Mouse (Mus musculus) midbrain, embryonic 16.5 days (tissue): ENCODE measurements around the gene Fam207a. TPM values are rescaled to one million over a fixed set of nuclear protein-coding genes. Genes with fewer than 3 reads are reported as not detected.

ENCODE experiments used
- ATAC-seq: fragments of 200-750 bp; cut with Nextera tagmentation; 2 replicates; pipeline ENCODE4 v1.8.0; 2017; ENCODE audit warnings: moderate TSS enrichment
- H3K27ac ChIP-seq: fragments of 300-500 bp; sonication (generic); 2 replicates; pipeline ENCODE4 v1.5.1; 2014; ENCODE audit warnings: mild to moderate bottlenecking, low read length, mixed read lengths
- H3K27me3 ChIP-seq: fragments of 300-500 bp; sonication (generic); 2 replicates; pipeline ENCODE4 v1.6.1; 2014; ENCODE audit warnings: low read depth, low read length, mixed read lengths; ENCODE audit not compliant: control insufficient read depth, insufficient read depth
- H3K36me3 ChIP-seq: fragments of 300-500 bp; sonication (generic); 2 replicates; pipeline ENCODE4 v1.6.1; 2014; ENCODE audit warnings: mild to moderate bottlenecking, low read length, moderate library complexity, mixed read lengths; ENCODE audit not compliant: control insufficient read depth, insufficient read depth
- H3K4me1 ChIP-seq: fragments of 300-500 bp; sonication (generic); 2 replicates; pipeline ENCODE4 v1.6.1; 2014; ENCODE audit warnings: mild to moderate bottlenecking, low read length, mixed read lengths; ENCODE audit not compliant: control insufficient read depth, insufficient read depth
- H3K4me2 ChIP-seq: fragments of 300-500 bp; sonication (generic); 2 replicates; pipeline ENCODE4 v1.6.1; 2014; ENCODE audit warnings: mild to moderate bottlenecking, low read length, mixed read lengths
- H3K4me3 ChIP-seq: fragments of 300-500 bp; sonication (generic); 2 replicates; pipeline ENCODE4 v1.5.1; 2014; ENCODE audit warnings: low read depth, mild to moderate bottlenecking, low read length, moderate library complexity, mixed read lengths
- H3K9ac ChIP-seq: fragments of 300-500 bp; sonication (generic); 2 replicates; pipeline ENCODE4 v1.6.1; 2014; ENCODE audit warnings: low read depth, low read length, mixed read lengths
- H3K9me3 ChIP-seq: fragments of 300-500 bp; sonication (generic); replicated peaks from 2 replicates; pipeline ENCODE4 v1.6.1; 2014; ENCODE audit warnings: mild to moderate bottlenecking, low read length, mixed read lengths; ENCODE audit not compliant: control insufficient read depth, poor library complexity, severe bottlenecking
- WGBS: fragments of 180-500 bp; shearing (Covaris S2); extraction: QIAGEN DNeasy Blood & Tissue Kit; methylation state at CpG from one replicate; pipeline ENCODE4 v1.1.7; 2014; 5-methylcytosine and 5-hydroxymethylcytosine counted together
- polyA plus RNA-seq: library from polyadenylated mRNA; unstranded; fragments of >200 nt; fragmentation: Nextera tagmentation; extraction: Ambion mirVana; gene quantifications from 2 replicates; pipeline ENCODE4 v1.2.1, GENCODE M21; 2015

Gene Fam207a
- polyA plus RNA-seq, 1 experiment from 2014 or later, result 40.5 TPM

- Histone ChIP-seq H3K4me1 (no peaks in the 10 kb centered on the region), H3K27ac (no peak overlapping the region), H3K36me3 (no peaks in the 10 kb centered on the region), H3K9me3 (no peaks in the 10 kb centered on the region), H3K9ac (no peak overlapping the region), H3K4me3 (no peak overlapping the region), H3K4me2 (no peak overlapping the region), H3K27me3 (no peaks in the 10 kb centered on the region)
- 88% methylated on average over 11 of the region's 11 CpGs for WGBS
- ATAC-seq, result no peak
Observed at GRCm38 (mm10) chr10:77537215-77538209, 21.9 kb upstream of the Fam207a start.

- no peak for ATAC-seq
- no peak overlapping the region for H3K4me2 ChIP-seq
- H3K9ac ChIP-seq, result no peak overlapping the region
- H3K36me3 ChIP-seq, result no peaks in the 10 kb centered on the region
- no peak overlapping the region for H3K27ac ChIP-seq
- H3K4me1 ChIP-seq, result no peaks in the 10 kb centered on the region
- H3K9me3 ChIP-seq, result no peaks in the 10 kb centered on the region
- no peaks in the 10 kb centered on the region for H3K27me3 ChIP-seq
- WGBS, result 81% methylated on average over 8 of the region's 8 CpGs
- no peak overlapping the region for H3K4me3 ChIP-seq
Observed at GRCm38 (mm10) chr10:77536727-77537126, 21.1 kb upstream of the Fam207a start.

GRCm38 (mm10) chr10:77532020-77532413 lies 16.4 kb upstream of the Fam207a start:
- H3K36me3 ChIP-seq, result no peaks in the 10 kb centered on the region
- H3K27me3 ChIP-seq, result no peaks in the 10 kb centered on the region
- H3K4me2 ChIP-seq, result no peak overlapping the region
- no peaks in the 10 kb centered on the region for H3K9me3 ChIP-seq
- ATAC-seq, result no peak
- H3K9ac ChIP-seq, result no peak overlapping the region
- H3K4me3 ChIP-seq, result no peak overlapping the region
- H3K27ac ChIP-seq, result no peak overlapping the region
- WGBS, result 76% methylated on average over 1 of the region's 1 CpGs
- no peaks in the 10 kb centered on the region for H3K4me1 ChIP-seq

GRCm38 (mm10) chr10:77531026-77532019 lies 15.7 kb upstream of the Fam207a start:
- WGBS, result 89% methylated on average over 6 of the region's 6 CpGs
- H3K9me3 ChIP-seq, result no peaks in the 10 kb centered on the region
- H3K4me3 ChIP-seq, result no peak overlapping the region
- no peak for ATAC-seq
- H3K4me1 ChIP-seq, result no peaks in the 10 kb centered on the region
- no peak overlapping the region for H3K9ac ChIP-seq
- H3K4me2 ChIP-seq, result no peak overlapping the region
- no peaks in the 10 kb centered on the region for H3K27me3 ChIP-seq
- H3K36me3 ChIP-seq, result no peaks in the 10 kb centered on the region
- no peak overlapping the region for H3K27ac ChIP-seq

- Histone ChIP-seq H3K9me3 (no peaks in the 10 kb centered on the region), H3K27me3 (no peaks in the 10 kb centered on the region), H3K36me3 (no peaks in the 10 kb centered on the region), H3K27ac (no peak within 1 kb of the TSS), H3K9ac (no peak within 1 kb of the TSS), H3K4me1 (no peaks in the 10 kb centered on the region), H3K4me2 (no peak within 1 kb of the TSS), H3K4me3 (no peak within 1 kb of the TSS)
- no peak for ATAC-seq
- 75% methylated on average over 9 of the region's 9 CpGs for WGBS
Observed at GRCm38 (mm10) chr10:77530140-77530539, 14.6 kb upstream of the Fam207a start, which contains the start of gene Itgb2. TSS of gene Itgb2 (plus strand) at chr10:77530252.

GRCm38 (mm10) chr10:77528634-77529033 lies 13.0 kb upstream of the Fam207a start:
- WGBS, result 88% methylated on average over 6 of the region's 6 CpGs
- Histone ChIP-seq H3K4me3 (no peak overlapping the region), H3K9me3 (no peaks in the 10 kb centered on the region), H3K4me2 (no peak overlapping the region), H3K27ac (no peak overlapping the region), H3K27me3 (no peaks in the 10 kb centered on the region), H3K9ac (no peak overlapping the region), H3K36me3 (no peaks in the 10 kb centered on the region), H3K4me1 (no peaks in the 10 kb centered on the region)
- no peak for ATAC-seq

GRCm38 (mm10) chr10:77526488-77526887 lies 10.9 kb upstream of the Fam207a start:
- no peak overlapping the region for H3K9ac ChIP-seq
- no peak overlapping the region for H3K4me2 ChIP-seq
- H3K36me3 ChIP-seq, result no peaks in the 10 kb centered on the region
- WGBS, result 80% methylated on average over 2 of the region's 2 CpGs
- no peaks in the 10 kb centered on the region for H3K9me3 ChIP-seq
- peaks cover 3% of the 10 kb centered on the region; the same call in 1 of the 2 replicates for H3K4me1 ChIP-seq
- no peak overlapping the region for H3K4me3 ChIP-seq
- no peaks in the 10 kb centered on the region for H3K27me3 ChIP-seq
- no peak overlapping the region for H3K27ac ChIP-seq
- no peak for ATAC-seq

GRCm38 (mm10) chr10:77523321-77523720 lies 7.7 kb upstream of the Fam207a start:
- H3K9ac ChIP-seq, result no peak overlapping the region
- no peak overlapping the region for H3K4me2 ChIP-seq
- H3K4me1 ChIP-seq, result peaks cover 3% of the 10 kb centered on the region; the same call in 1 of the 2 replicates
- no peak overlapping the region for H3K27ac ChIP-seq
- no peak for ATAC-seq
- H3K27me3 ChIP-seq, result no peaks in the 10 kb centered on the region
- no peaks in the 10 kb centered on the region for H3K36me3 ChIP-seq
- 80% methylated on average over 7 of the region's 7 CpGs for WGBS
- H3K4me3 ChIP-seq, result no peak overlapping the region
- no peaks in the 10 kb centered on the region for H3K9me3 ChIP-seq
